Mouse (Mus musculus) neural tube, embryonic 15.5 days (tissue): ENCODE measurements around the gene Stxbp3. TPM values are rescaled to one million over a fixed set of nuclear protein-coding genes. Genes with fewer than 3 reads are reported as not detected.

ENCODE experiments used
- ATAC-seq: fragments of 200-750 bp; cut with Nextera tagmentation; 2 replicates; pipeline ENCODE4 v1.8.0; 2017; ENCODE audit warnings: mild to moderate bottlenecking, moderate TSS enrichment, moderate library complexity; ENCODE audit not compliant: low FRiP score
- H3K27ac ChIP-seq: fragments of 300-500 bp; sonication (generic); replicated peaks from 2 replicates; pipeline ENCODE4 v1.5.1; 2015; ENCODE audit warnings: mild to moderate bottlenecking, inconsistent platforms
- H3K27me3 ChIP-seq: fragments of 300-500 bp; sonication (generic); replicated peaks from 2 replicates; pipeline ENCODE4 v1.6.1; 2015; ENCODE audit warnings: inconsistent platforms
- H3K36me3 ChIP-seq: fragments of 300-500 bp; sonication (generic); 2 replicates; pipeline ENCODE4 v1.6.1; 2015; ENCODE audit warnings: inconsistent platforms
- H3K4me1 ChIP-seq: fragments of 300-500 bp; sonication (generic); 2 replicates; pipeline ENCODE4 v1.6.1; 2015; ENCODE audit warnings: inconsistent platforms
- H3K4me2 ChIP-seq: fragments of 300-500 bp; sonication (generic); 2 replicates; pipeline ENCODE4 v1.6.1; 2015; ENCODE audit warnings: inconsistent platforms, mild to moderate bottlenecking, moderate library complexity
- H3K4me3 ChIP-seq: fragments of 300-500 bp; sonication (generic); replicated peaks from 2 replicates; pipeline ENCODE4 v1.5.1; 2015; ENCODE audit warnings: mild to moderate bottlenecking, inconsistent platforms
- H3K9ac ChIP-seq: fragments of 300-500 bp; sonication (generic); replicated peaks from 2 replicates; pipeline ENCODE4 v1.6.1; 2015; ENCODE audit warnings: mild to moderate bottlenecking, inconsistent platforms
- H3K9me3 ChIP-seq: fragments of 300-500 bp; sonication (generic); replicated peaks from 2 replicates; pipeline ENCODE4 v1.6.1; 2016; ENCODE audit warnings: inconsistent platforms
- WGBS: fragments of 180-500 bp; shearing (Covaris S2); methylation state at CpG from one replicate; pipeline ENCODE4 v1.1.7; 2015; ENCODE audit warnings: mixed read lengths; 5-methylcytosine and 5-hydroxymethylcytosine counted together
- polyA plus RNA-seq: library from polyadenylated mRNA; unstranded; fragments of >200 nt; fragmentation: Nextera tagmentation; extraction: Ambion mirVana; gene quantifications from 2 replicates; pipeline ENCODE4 v1.2.1, GENCODE M21; 2015

Gene Stxbp3
- polyA plus RNA-seq, 1 experiment from 2014 or later = 14.0 TPM

DNA sequence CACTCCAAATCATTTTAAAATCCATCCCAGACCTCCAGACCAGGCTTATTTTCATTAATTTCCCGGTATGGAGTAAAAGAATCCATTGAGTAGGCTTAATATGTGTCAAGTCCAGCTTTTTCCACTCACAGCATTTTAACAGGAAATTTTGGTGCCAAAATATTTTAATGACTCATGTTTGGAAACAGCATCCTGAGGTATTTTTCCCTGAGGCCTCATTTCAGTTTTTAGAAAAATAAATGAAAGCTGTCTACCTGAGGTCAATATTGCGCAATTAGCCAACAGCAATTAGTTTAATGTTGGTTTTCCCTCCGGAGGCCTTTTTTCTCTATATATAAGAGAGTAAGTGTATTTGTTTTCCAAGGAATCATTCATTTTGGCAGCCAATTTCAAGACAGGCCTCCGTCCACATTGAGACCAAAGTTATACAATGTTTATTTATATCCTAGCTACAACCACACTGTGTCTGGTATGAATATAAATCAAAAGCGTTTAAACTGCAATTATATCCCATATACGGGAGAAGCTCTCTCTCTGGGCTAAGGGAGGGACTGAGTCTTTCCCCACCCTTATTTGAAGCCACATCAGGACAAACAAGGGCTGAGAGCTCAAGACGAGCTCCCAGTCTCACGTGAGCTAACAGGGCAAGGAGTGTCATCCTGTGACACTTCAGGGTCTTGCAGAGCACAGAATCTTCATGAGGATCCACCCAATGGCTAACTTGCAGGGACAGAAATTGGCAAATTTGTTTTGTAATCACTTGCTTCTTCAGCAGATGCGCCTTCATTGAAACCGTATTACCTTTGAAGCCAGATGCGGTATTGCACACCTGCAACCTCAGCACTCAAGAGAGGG, 80.5 kb downstream of the Stxbp3 start:
- Histone ChIP-seq H3K27me3 (no peaks in the 10 kb centered on the region; the same call in 1 of the 2 replicates), H3K36me3 (no peaks in the 10 kb centered on the region), H3K9me3 (no peaks in the 10 kb centered on the region), H3K4me3 (no peak overlapping the region), H3K27ac (no peak overlapping the region), H3K4me2 (no peak overlapping the region), H3K4me1 (no peaks in the 10 kb centered on the region), H3K9ac (no peak overlapping the region)
- 73% methylated on average over 11 of the region's 11 CpGs for WGBS
- no peak for ATAC-seq

DNA sequence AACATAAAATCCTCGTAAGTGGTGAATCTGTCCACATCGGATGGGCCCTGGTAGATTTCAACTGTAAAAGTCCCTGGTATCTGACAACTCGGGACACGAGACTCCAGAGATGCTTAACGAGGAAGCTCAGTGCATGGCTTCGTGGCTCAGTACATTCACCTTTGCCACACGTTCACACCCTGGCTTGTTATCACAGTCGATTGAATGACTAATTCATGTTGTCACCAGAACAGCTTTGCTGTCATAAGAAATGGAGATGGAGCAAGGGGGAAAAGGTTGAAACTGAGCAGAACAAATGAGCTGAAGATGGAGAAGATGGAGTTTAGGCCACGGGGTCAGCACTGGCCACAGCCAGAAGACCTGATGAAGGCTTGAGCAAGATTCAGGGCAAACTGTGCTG, 82.8 kb downstream of the Stxbp3 start:
- H3K4me1 ChIP-seq = no peaks in the 10 kb centered on the region
- H3K9ac ChIP-seq = no peak overlapping the region
- no peaks in the 10 kb centered on the region for H3K9me3 ChIP-seq
- H3K27ac ChIP-seq = no peak overlapping the region
- no peaks in the 10 kb centered on the region for H3K36me3 ChIP-seq
- no peak overlapping the region for H3K4me3 ChIP-seq
- no peaks in the 10 kb centered on the region; the same call in 1 of the 2 replicates for H3K27me3 ChIP-seq
- ATAC-seq = no peak
- no peak overlapping the region for H3K4me2 ChIP-seq
- 82% methylated on average over 9 of the region's 9 CpGs for WGBS

GRCm38 (mm10) chr3:108756131-108756530, 84.2 kb downstream of the Stxbp3 start:
- no peak overlapping the region for H3K27ac ChIP-seq
- H3K36me3 ChIP-seq = no peaks in the 10 kb centered on the region
- no peaks in the 10 kb centered on the region; the same call in 1 of the 2 replicates for H3K27me3 ChIP-seq
- H3K4me1 ChIP-seq = no peaks in the 10 kb centered on the region
- WGBS = 72% methylated on average over 1 of the region's 1 CpGs
- no peaks in the 10 kb centered on the region for H3K9me3 ChIP-seq
- no peak overlapping the region for H3K4me3 ChIP-seq
- H3K9ac ChIP-seq = no peak overlapping the region
- ATAC-seq = no peak
- no peak overlapping the region for H3K4me2 ChIP-seq

GRCm38 (mm10) chr3:108755542-108755941, 84.8 kb downstream of the Stxbp3 start:
- WGBS = 92% methylated on average over 2 of the region's 2 CpGs
- ATAC-seq = no peak
- H3K9ac ChIP-seq = no peak overlapping the region
- no peaks in the 10 kb centered on the region for H3K36me3 ChIP-seq
- no peaks in the 10 kb centered on the region for H3K4me1 ChIP-seq
- H3K4me2 ChIP-seq = no peak overlapping the region
- H3K27me3 ChIP-seq = no peaks in the 10 kb centered on the region; the same call in 1 of the 2 replicates
- H3K4me3 ChIP-seq = no peak overlapping the region
- H3K27ac ChIP-seq = no peak overlapping the region
- no peaks in the 10 kb centered on the region for H3K9me3 ChIP-seq

GRCm38 (mm10) chr3:108754541-108754940, 85.8 kb downstream of the Stxbp3 start:
- Histone ChIP-seq H3K27ac (no peak overlapping the region), H3K27me3 (no peaks in the 10 kb centered on the region; the same call in 1 of the 2 replicates), H3K4me1 (no peaks in the 10 kb centered on the region), H3K9me3 (no peaks in the 10 kb centered on the region), H3K4me2 (no peak overlapping the region), H3K9ac (no peak overlapping the region), H3K4me3 (no peak overlapping the region), H3K36me3 (no peaks in the 10 kb centered on the region)
- no peak for ATAC-seq
- whole genome bisulfite sequencing = 76% methylated on average over 1 of the region's 1 CpGs

DNA sequence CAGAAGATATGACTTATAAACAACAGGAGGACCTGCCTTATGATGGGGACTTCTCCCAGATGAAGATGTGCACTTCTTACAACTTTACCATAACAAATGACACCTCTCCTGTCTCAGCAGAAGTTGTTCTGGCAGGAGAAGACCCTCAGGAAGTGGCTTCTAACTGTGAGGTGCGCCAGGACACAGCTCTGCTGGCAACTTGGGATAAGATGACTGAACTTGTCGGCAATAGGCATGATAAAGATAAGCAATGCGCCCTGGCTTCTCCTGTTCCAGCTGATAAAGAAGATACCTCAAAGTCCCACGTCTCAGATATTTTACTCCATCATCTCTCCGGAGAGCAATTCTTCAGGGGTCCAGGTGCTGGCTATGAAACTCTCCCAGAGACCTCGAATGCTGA, 88.6 kb downstream of the Stxbp3 start:
- Histone ChIP-seq H3K27ac (no peak overlapping the region), H3K4me1 (no peaks in the 10 kb centered on the region), H3K36me3 (no peaks in the 10 kb centered on the region), H3K9ac (no peak overlapping the region), H3K9me3 (no peaks in the 10 kb centered on the region), H3K4me3 (no peak overlapping the region), H3K4me2 (no peak overlapping the region), H3K27me3 (no peaks in the 10 kb centered on the region)
- WGBS = 91% methylated on average over 6 of the region's 6 CpGs
- ATAC-seq = no peak

- 85% methylated on average over 6 of the region's 6 CpGs for WGBS
- H3K9ac ChIP-seq = no peak overlapping the region
- no peak overlapping the region for H3K4me3 ChIP-seq
- no peaks in the 10 kb centered on the region for H3K36me3 ChIP-seq
- no peak overlapping the region for H3K4me2 ChIP-seq
- H3K27ac ChIP-seq = no peak overlapping the region
- H3K27me3 ChIP-seq = no peaks in the 10 kb centered on the region
- ATAC-seq = no peak
- no peaks in the 10 kb centered on the region for H3K9me3 ChIP-seq
- no peaks in the 10 kb centered on the region for H3K4me1 ChIP-seq
Measured at GRCm38 (mm10) chr3:108751061-108751460, 89.3 kb downstream of the Stxbp3 start.

DNA sequence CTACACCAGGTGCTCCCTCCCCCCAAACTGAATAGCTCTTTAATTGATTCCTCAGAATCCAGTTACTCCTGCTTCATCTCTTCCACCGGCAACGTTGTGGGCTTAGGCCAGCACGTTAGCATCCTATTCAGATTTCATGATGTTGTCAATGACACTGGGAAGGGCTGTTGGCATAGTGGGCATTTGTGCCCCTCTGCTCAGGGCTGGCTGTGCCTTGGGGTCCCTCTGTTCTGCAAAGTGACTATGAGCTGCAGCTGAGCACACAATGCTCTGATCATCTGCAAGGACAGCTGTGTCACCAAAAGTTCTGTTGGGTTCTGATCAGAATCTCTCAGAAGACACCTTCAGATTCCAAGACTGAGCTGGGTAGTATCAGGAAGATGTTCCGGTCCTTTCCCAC, 96.3 kb downstream of the Stxbp3 start:
- no peak for ATAC-seq
- Histone ChIP-seq H3K9ac (no peak overlapping the region), H3K27me3 (no peaks in the 10 kb centered on the region), H3K36me3 (no peaks in the 10 kb centered on the region), H3K27ac (no peak overlapping the region), H3K4me1 (no peaks in the 10 kb centered on the region), H3K4me2 (no peak overlapping the region), H3K9me3 (no peaks in the 10 kb centered on the region), H3K4me3 (no peak overlapping the region)
- WGBS = 81% methylated on average over 4 of the region's 4 CpGs

Other genes starting within 250 kb of the Stxbp3 start
- gene Wdr47, start 249.2 kb downstream of the Stxbp3 start, polyA plus RNA-seq = 80.5 and 94.7 TPM in 2 replicates
- 34.1 and 44.1 TPM in 2 replicates for gene Clcc1, start 186.6 kb downstream of the Stxbp3 start, polyA plus RNA-seq
- 17.5 and 23.6 TPM in 2 replicates for gene Gpsm2, start 118.2 kb downstream of the Stxbp3 start, polyA plus RNA-seq
- gene Aknad1, start 100.9 kb downstream of the Stxbp3 start, polyA plus RNA-seq = 0.10 TPM in 1 of 2 replicates, not detected in the other
- gene Fndc7, start 49.5 kb upstream of the Stxbp3 start, polyA plus RNA-seq = 0.04 and 0.38 TPM in 2 replicates
- gene Prpf38b, start 71.2 kb upstream of the Stxbp3 start, polyA plus RNA-seq = 50.4 and 55.3 TPM in 2 replicates
- 2.3 and 2.9 TPM in 2 replicates for gene Henmt1, start 99.3 kb upstream of the Stxbp3 start, polyA plus RNA-seq
- gene Gm9857, start 99.9 kb upstream of the Stxbp3 start, polyA plus RNA-seq = not detected in 2 replicates
- 14.8 and 22.2 TPM in 2 replicates for gene Fam102b, start 187.1 kb upstream of the Stxbp3 start, polyA plus RNA-seq
- not detected in 2 replicates for gene Slc25a54, start 239.9 kb upstream of the Stxbp3 start, polyA plus RNA-seq